Mouse (Mus musculus) G1E (cell line): Measurements from ENCODE around the gene Slc23a2. TPM values are rescaled to one million over a fixed set of nuclear protein-coding genes. Genes with fewer than 3 reads are reported as not detected.

Source experiments
- ATAC-seq: 2 replicates; pipeline ENCODE4 v1.8.0; 2016; ENCODE audit warnings: mild to moderate bottlenecking; ENCODE audit not compliant: insufficient number of reproducible peaks, poor library complexity, low FRiP score, severe bottlenecking; ENCODE audit errors: extremely low read depth
- DNase-seq: peaks from one replicate; pipeline ENCODE4 v3.0.0; 2012; ENCODE audit warnings: low spot score
- H3K27me3 ChIP-seq: 2 replicates; pipeline ENCODE4 v1.6.1; 2012; ENCODE audit warnings: mild to moderate bottlenecking, low read length, inconsistent platforms; ENCODE audit not compliant: insufficient read depth
- H3K36me3 ChIP-seq: replicated peaks from 2 replicates; pipeline ENCODE3; 2012; ENCODE audit warnings: mild to moderate bottlenecking, inconsistent platforms
- H3K4me1 ChIP-seq: 2 replicates; pipeline ENCODE4 v1.6.1; 2012; ENCODE audit warnings: low read depth, low read length, inconsistent platforms, mixed read lengths; ENCODE audit not compliant: insufficient read depth
- H3K4me3 ChIP-seq: 2 replicates; pipeline ENCODE4 v1.5.1; 2012; ENCODE audit warnings: low read depth, mild to moderate bottlenecking, inconsistent platforms, low read length, moderate library complexity, mixed read lengths
- H3K9me3 ChIP-seq: replicated peaks from 2 replicates; pipeline ENCODE4 v1.6.1; 2012; ENCODE audit warnings: inconsistent platforms
- CTCF ChIP-seq: IDR thresholded peaks from 2 replicates; pipeline ENCODE4 v1.5.1; 2012; ENCODE audit warnings: low read depth, low read length, inconsistent platforms, mixed read lengths
- GATA1 ChIP-seq: IDR thresholded peaks from 2 replicates; pipeline ENCODE4 v1.6.1; 2012; ENCODE audit warnings: borderline replicate concordance, low read length, inconsistent platforms, mixed read lengths
- GATA2 ChIP-seq: IDR thresholded peaks from 2 replicates; pipeline ENCODE4 v1.6.1; 2012; ENCODE audit warnings: low read depth, low read length, inconsistent platforms, borderline replicate concordance
- POLR2AphosphoS5 ChIP-seq: IDR thresholded peaks from 2 replicates; pipeline ENCODE4 v1.6.1; 2012; ENCODE audit warnings: low read depth, low read length, inconsistent platforms; ENCODE audit not compliant: insufficient replicate concordance
- TAL1 ChIP-seq: conservative IDR thresholded peaks from 2 replicates; pipeline ENCODE4 v1.6.1; 2012; ENCODE audit warnings: low read depth, low read length, inconsistent platforms, mixed read lengths
- polyA plus RNA-seq: library from polyadenylated mRNA; stranded (reverse); fragments of >175 nt; gene quantifications from 2 replicates; pipeline ENCODE4 v1.2.3, GENCODE M21; 2012
- total RNA-seq, 2 experiments: library from RNA; stranded (forward) in 1 of 2; stranded (reverse) in 1 of 2; fragments of 200-1000 nt in 1 of 2; fragments of >200 nt in 1 of 2; fragmentation: Nextera tagmentation in 1 of 2; gene quantifications; 2 replicates each; pipeline ENCODE4 v1.2.3; 2014 to 2017

Slc23a2 gene
- total and polyA plus RNA-seq, 3 experiments = 2.6 to 13.4 (median 12.5) TPM

- H3K4me3 ChIP-seq = no peak overlapping the region
- H3K27me3 ChIP-seq = peaks cover 9% of the 10 kb centered on the region
- H3K4me1 ChIP-seq = no peaks in the 10 kb centered on the region
- peaks cover 4% of the 10 kb centered on the region for H3K36me3 ChIP-seq
- ATAC-seq (no peak), DNase-seq (no peak)
- H3K9me3 ChIP-seq = no peaks in the 10 kb centered on the region
- no peak for TF ChIP-seq TAL1
- TF ChIP-seq POLR2AphosphoS5 = no peak
- no peak for TF ChIP-seq GATA2
- TF ChIP-seq CTCF = no peak
- no peak for TF ChIP-seq GATA1
Observed at GRCm38 (mm10) chr2:132049921-132050320, 95.0 kb downstream of the Slc23a2 start.

DNA sequence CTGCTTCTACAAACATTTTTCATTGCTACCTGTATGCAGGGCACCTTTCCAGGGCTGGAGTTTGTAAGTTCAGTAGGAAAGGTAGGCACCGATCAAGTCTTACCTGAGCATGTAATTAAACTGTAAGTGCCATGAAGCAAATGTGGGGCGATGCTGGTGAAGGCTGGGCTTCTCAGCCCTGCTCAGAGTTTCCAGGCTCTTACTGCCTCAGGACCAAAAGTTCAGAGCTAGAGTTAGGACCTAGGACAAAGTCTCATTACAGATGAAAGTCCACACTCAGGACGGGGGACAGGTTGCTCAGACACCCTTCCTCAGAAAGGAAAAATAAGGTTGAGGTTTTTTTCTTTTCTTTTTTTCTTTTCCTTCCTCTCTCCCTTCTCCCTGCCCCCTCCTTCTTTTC lies 95.4 kb downstream of the Slc23a2 start:
- H3K4me1 ChIP-seq = no peaks in the 10 kb centered on the region
- no peak for TF ChIP-seq TAL1
- TF ChIP-seq GATA1 = no peak
- TF ChIP-seq GATA2 = no peak
- TF ChIP-seq CTCF = no peak
- no peak for TF ChIP-seq POLR2AphosphoS5
- ATAC-seq = no peak
- H3K36me3 ChIP-seq = peaks cover 3% of the 10 kb centered on the region
- H3K4me3 ChIP-seq = no peak overlapping the region
- no peaks in the 10 kb centered on the region for H3K9me3 ChIP-seq
- DNase-seq = no peak
- H3K27me3 ChIP-seq = peaks cover 10% of the 10 kb centered on the region

GRCm38 (mm10) chr2:132048143-132048772 lies 96.7 kb downstream of the Slc23a2 start:
- TF ChIP-seq TAL1 (no peak), CTCF (no peak), GATA1 (no peak), POLR2AphosphoS5 (no peak), GATA2 (no peak)
- Histone ChIP-seq H3K4me3 (no peak overlapping the region), H3K27me3 (peaks cover 23% of the 10 kb centered on the region), H3K9me3 (no peaks in the 10 kb centered on the region), H3K4me1 (no peaks in the 10 kb centered on the region), H3K36me3 (no peaks in the 10 kb centered on the region)
- no peak for DNase-seq
- ATAC-seq = no peak

GRCm38 (mm10) chr2:132047364-132047763 lies 97.5 kb downstream of the Slc23a2 start:
- Histone ChIP-seq H3K4me1 (no peaks in the 10 kb centered on the region), H3K36me3 (no peaks in the 10 kb centered on the region), H3K4me3 (no peak overlapping the region), H3K27me3 (peaks cover 28% of the 10 kb centered on the region), H3K9me3 (no peaks in the 10 kb centered on the region)
- no peak for ATAC-seq
- no peak for TF ChIP-seq CTCF
- no peak for TF ChIP-seq POLR2AphosphoS5
- TF ChIP-seq TAL1 = no peak
- no peak for TF ChIP-seq GATA2
- TF ChIP-seq GATA1 = no peak
- no peak for DNase-seq

GRCm38 (mm10) chr2:132046659-132047058 lies 98.2 kb downstream of the Slc23a2 start:
- TF ChIP-seq GATA2 (no peak), CTCF (no peak), GATA1 (no peak), TAL1 (no peak), POLR2AphosphoS5 (no peak)
- H3K4me3 ChIP-seq = no peak overlapping the region
- ATAC-seq = no peak

DNA sequence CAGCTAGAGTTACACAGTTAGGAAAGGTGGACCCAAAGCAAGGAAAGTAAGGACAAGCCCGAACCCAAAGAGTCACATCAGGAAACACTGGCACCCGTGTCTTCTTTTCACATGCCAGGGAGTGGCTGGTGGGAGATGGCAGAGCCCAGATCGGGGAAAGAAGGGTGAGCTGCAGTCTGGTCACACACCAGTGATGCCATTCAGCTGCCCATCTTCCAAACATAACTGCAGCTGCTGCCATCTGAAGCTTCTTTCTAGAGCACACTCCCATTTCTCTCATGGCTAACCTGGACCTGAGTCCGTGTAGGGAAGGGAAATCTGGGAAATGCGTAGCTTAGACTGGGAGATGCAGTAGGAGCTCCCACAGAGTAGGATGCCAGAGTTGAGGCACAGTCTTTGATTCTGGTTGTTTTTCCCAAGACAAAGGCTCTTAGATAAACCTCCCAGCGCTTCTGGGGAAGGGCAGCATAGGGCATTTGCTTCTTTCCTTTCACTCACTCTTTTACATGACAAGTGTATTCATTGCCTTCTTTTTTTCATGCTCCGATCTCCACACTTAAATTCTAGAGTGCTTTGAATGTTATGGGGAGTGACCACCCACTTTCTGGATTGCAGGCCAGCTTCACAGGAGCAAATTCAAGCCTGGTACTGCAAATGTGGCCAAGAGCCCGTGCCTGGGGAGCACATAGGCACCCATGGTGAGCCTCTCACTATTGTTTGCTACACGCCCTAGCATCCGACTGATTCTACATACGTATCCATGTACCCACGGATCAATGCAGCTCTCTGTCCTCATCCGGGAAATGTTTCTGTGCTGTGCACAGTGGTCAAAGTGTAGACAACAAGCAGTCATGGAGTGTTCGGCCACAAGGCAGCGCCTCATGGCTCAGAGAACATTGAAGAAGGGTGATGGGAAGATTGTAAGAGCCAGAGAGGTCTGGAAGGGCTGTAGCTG lies 100.3 kb downstream of the Slc23a2 start:
- peaks cover 28% of the 10 kb centered on the region for H3K27me3 ChIP-seq
- no peaks in the 10 kb centered on the region for H3K9me3 ChIP-seq
- ATAC-seq (no peak), DNase-seq (no peak)
- no peaks in the 10 kb centered on the region for H3K36me3 ChIP-seq
- H3K4me3 ChIP-seq = no peak overlapping the region
- H3K4me1 ChIP-seq = no peaks in the 10 kb centered on the region
- no peak for TF ChIP-seq CTCF
- TF ChIP-seq GATA2 = no peak
- no peak for TF ChIP-seq TAL1

More at GRCm38 (mm10) chr2:132046659-132047058, 98.2 kb downstream of the Slc23a2 start:
- H3K36me3 ChIP-seq = no peaks in the 10 kb centered on the region
- H3K9me3 ChIP-seq = no peaks in the 10 kb centered on the region
- H3K27me3 ChIP-seq = peaks cover 28% of the 10 kb centered on the region
- no peaks in the 10 kb centered on the region for H3K4me1 ChIP-seq
- DNase-seq = no peak
